Mouse (Mus musculus) CH12.LX (cell line): ENCODE measurements at regions not wholly inside any gene's neighbourhood (a gene's known extent, or its start where the extent isn't known, plus 50 kb on each side); places are given as distances from the start of the nearest gene placed in this dataset.

Experiments
- DNase-seq: peaks from one replicate; pipeline ENCODE4 v3.0.0-alpha.2; 2013; ENCODE audit errors: extremely low read depth
- H3K27ac ChIP-seq: 2 replicates; pipeline ENCODE4 v1.5.1; 2012; ENCODE audit warnings: low read depth, mild to moderate bottlenecking, control low read depth, moderate library complexity; ENCODE audit not compliant: insufficient read depth
- H3K27me3 ChIP-seq: replicated peaks from 2 replicates; pipeline ENCODE3; 2012; ENCODE audit warnings: inconsistent platforms
- H3K36me3 ChIP-seq, 2 experiments: replicated peaks in 1 of 2; 2 replicates each; pipeline versions ENCODE3 to v1.6.1; 2012; ENCODE audit warnings: inconsistent platforms in 1 of 2, low read length in 1 of 2, mild to moderate bottlenecking in 1 of 2, mixed read lengths in 1 of 2, moderate library complexity in 1 of 2; ENCODE audit not compliant: control insufficient read depth in 1 of 2, insufficient read depth in 1 of 2
- H3K4me1 ChIP-seq, 2 experiments: 2 replicates each; pipeline ENCODE4 v1.6.1; 2012; ENCODE audit warnings: inconsistent platforms in 1 of 2, moderate library complexity in 1 of 2; ENCODE audit not compliant: insufficient read depth in 2 of 2, control insufficient read depth in 1 of 2
- H3K4me2 ChIP-seq: 2 replicates; pipeline ENCODE4 v1.6.1; 2012; ENCODE audit warnings: low read depth, mild to moderate bottlenecking, control low read depth; ENCODE audit not compliant: poor library complexity, insufficient read depth, severe bottlenecking
- H3K4me3 ChIP-seq, 3 experiments: fragments of 150-350 bp in 1 of 3; sonication (generic) in 1 of 3; replicated peaks in 1 of 3; 2 replicates each; pipeline versions ENCODE3 to v1.5.1; 2011 to 2012; ENCODE audit warnings: low read depth in 2 of 3, low read length in 2 of 3, mild to moderate bottlenecking in 2 of 3, moderate library complexity in 2 of 3, control low read depth in 1 of 3, improper control_type of control experiment in 1 of 3, inconsistent platforms in 1 of 3, mixed read lengths in 1 of 3; ENCODE audit not compliant: poor library complexity in 1 of 3
- H3K79me2 ChIP-seq: replicated peaks from 2 replicates; pipeline ENCODE4 v1.6.1; 2012; ENCODE audit warnings: mild to moderate bottlenecking, moderate library complexity; ENCODE audit not compliant: control insufficient read depth, poor library complexity, insufficient read depth, severe bottlenecking; ENCODE audit errors: extremely low read depth
- H3K9ac ChIP-seq: 2 replicates; pipeline ENCODE4 v1.6.1; 2012; ENCODE audit warnings: low read depth, mild to moderate bottlenecking, control low read depth, moderate library complexity; ENCODE audit not compliant: insufficient read depth
- H3K9me3 ChIP-seq: replicated peaks from 2 replicates; pipeline ENCODE3; 2012; ENCODE audit warnings: low read length, inconsistent platforms, mixed read lengths
- BHLHE40 ChIP-seq: IDR thresholded peaks from 2 replicates; pipeline ENCODE4 v1.6.1; 2011; ENCODE audit warnings: mild to moderate bottlenecking, low read depth, low read length, improper control_type of control experiment
- CHD1 ChIP-seq: IDR thresholded peaks from 2 replicates; pipeline ENCODE4 v1.6.1; 2012; ENCODE audit warnings: low read depth, low read length, improper control_type of control experiment, inconsistent platforms
- ELF1 ChIP-seq: IDR thresholded peaks from 2 replicates; pipeline ENCODE4 v1.6.1; 2014; ENCODE audit warnings: low read depth, mild to moderate bottlenecking, inconsistent platforms, low read length, improper control_type of control experiment
- EP300 ChIP-seq: IDR thresholded peaks from 2 replicates; pipeline ENCODE4 v1.6.1; 2011; ENCODE audit warnings: low read length, improper control_type of control experiment
- HCFC1 ChIP-seq: IDR thresholded peaks from 2 replicates; pipeline ENCODE4 v1.6.1; 2012; ENCODE audit warnings: low read depth, mild to moderate bottlenecking, inconsistent platforms, low read length, improper control_type of control experiment
- IRF4 ChIP-seq: IDR thresholded peaks from 2 replicates; pipeline ENCODE4 v1.6.1; 2014; ENCODE audit warnings: low read depth, mild to moderate bottlenecking, inconsistent platforms, low read length, improper control_type of control experiment
- JUN ChIP-seq: IDR thresholded peaks from 2 replicates; pipeline ENCODE4 v1.6.1; 2011; ENCODE audit warnings: low read depth, mild to moderate bottlenecking, low read length, improper control_type of control experiment, moderate library complexity; ENCODE audit not compliant: insufficient read depth
- KAT2A ChIP-seq: IDR thresholded peaks from 2 replicates; pipeline ENCODE4 v1.6.1; 2012; ENCODE audit warnings: low read length, improper control_type of control experiment, inconsistent platforms; ENCODE audit not compliant: insufficient replicate concordance
- MAFK ChIP-seq: IDR thresholded peaks from 2 replicates; pipeline ENCODE4 v1.6.1; 2011; ENCODE audit warnings: low read length, improper control_type of control experiment; ENCODE audit not compliant: insufficient replicate concordance
- MAX ChIP-seq: IDR thresholded peaks from 2 replicates; pipeline ENCODE4 v1.6.1; 2011; ENCODE audit warnings: low read length, improper control_type of control experiment
- MEF2A ChIP-seq: IDR thresholded peaks from 2 replicates; pipeline ENCODE4 v1.6.1; 2014; ENCODE audit warnings: low read depth, mild to moderate bottlenecking, inconsistent platforms, low read length, improper control_type of control experiment, borderline replicate concordance
- MXI1 ChIP-seq: IDR thresholded peaks from 2 replicates; pipeline ENCODE4 v1.6.1; 2011; ENCODE audit warnings: mild to moderate bottlenecking, low read depth, low read length, improper control_type of control experiment
- MYC ChIP-seq: IDR thresholded peaks from 2 replicates; pipeline ENCODE4 v1.6.1; 2011; ENCODE audit warnings: low read depth, mild to moderate bottlenecking, improper control_type of control experiment, low read length
- NELFE ChIP-seq: IDR thresholded peaks from 2 replicates; pipeline ENCODE4 v1.6.1; 2011; ENCODE audit warnings: low read depth, low read length, improper control_type of control experiment
- NRF1 ChIP-seq: IDR thresholded peaks from 2 replicates; pipeline ENCODE4 v1.6.1; 2014; ENCODE audit warnings: low read depth, mild to moderate bottlenecking, inconsistent platforms, low read length, improper control_type of control experiment, moderate library complexity
- POLR2A ChIP-seq: IDR thresholded peaks from 2 replicates; pipeline ENCODE4 v1.6.1; 2011; ENCODE audit warnings: low read depth, mild to moderate bottlenecking, improper control_type of control experiment, low read length
- RAD21 ChIP-seq: IDR thresholded peaks from 2 replicates; pipeline ENCODE4 v1.6.1; 2011; ENCODE audit warnings: low read depth, mild to moderate bottlenecking, low read length, improper control_type of control experiment, moderate library complexity
- SIN3A ChIP-seq: IDR thresholded peaks from 2 replicates; pipeline ENCODE4 v1.6.1; 2012; ENCODE audit warnings: low read length, improper control_type of control experiment, inconsistent platforms
- SMC3 ChIP-seq: IDR thresholded peaks from 2 replicates; pipeline ENCODE4 v1.6.1; 2011; ENCODE audit warnings: low read depth, low read length, improper control_type of control experiment
- TBP ChIP-seq: conservative IDR thresholded peaks from 2 replicates; pipeline ENCODE4 v1.6.1; 2011; ENCODE audit warnings: low read depth, low read length, improper control_type of control experiment
- TCF12 ChIP-seq: IDR thresholded peaks from 2 replicates; pipeline ENCODE4 v1.6.1; 2014; ENCODE audit warnings: low read depth, mild to moderate bottlenecking, inconsistent platforms, low read length, improper control_type of control experiment
- USF1 ChIP-seq: IDR thresholded peaks from 2 replicates; pipeline ENCODE4 v1.6.1; 2014; ENCODE audit warnings: low read depth, mild to moderate bottlenecking, inconsistent platforms, low read length, improper control_type of control experiment
- USF2 ChIP-seq: conservative IDR thresholded peaks from 2 replicates; pipeline ENCODE4 v1.6.1; 2011; ENCODE audit warnings: low read depth, low read length, improper control_type of control experiment
- ZC3H11A ChIP-seq: IDR thresholded peaks from 2 replicates; pipeline ENCODE4 v1.6.1; 2012; ENCODE audit warnings: low read depth, mild to moderate bottlenecking, inconsistent platforms, low read length, improper control_type of control experiment
- ZKSCAN1 ChIP-seq: IDR thresholded peaks from 2 replicates; pipeline ENCODE4 v1.6.1; 2012; ENCODE audit warnings: low read depth, inconsistent platforms, low read length, improper control_type of control experiment, borderline replicate concordance
- ZMIZ1 ChIP-seq: IDR thresholded peaks from 2 replicates; pipeline ENCODE4 v1.6.1; 2012; ENCODE audit warnings: low read depth, mild to moderate bottlenecking, inconsistent platforms, low read length, improper control_type of control experiment
- ZNF384 ChIP-seq: IDR thresholded peaks from 2 replicates; pipeline ENCODE4 v1.6.1; 2012; ENCODE audit warnings: low read depth, low read length, improper control_type of control experiment, inconsistent platforms
- dilution Hi-C: fragments of 300-500 bp; cut with MboI; formaldehyde crosslinking; loops from 2 replicates; pipeline ENCODE4 v1.14.3; 2020; ENCODE audit warnings: low sequenced_read_pairs; ENCODE audit not compliant: extremely low pct_unique_long_range_greater_than_20kb, extremely low pct_ligation_motif_present
- in situ Hi-C: fragments of 300-500 bp; cut with MboI; formaldehyde crosslinking; loops from 3 replicates; pipeline ENCODE4 v1.14.3; 2019; ENCODE audit warnings: low sequenced_read_pairs, low pct_ligation_motif_present, low pct_unique_long_range_greater_than_20kb, mixed read lengths

DNA sequence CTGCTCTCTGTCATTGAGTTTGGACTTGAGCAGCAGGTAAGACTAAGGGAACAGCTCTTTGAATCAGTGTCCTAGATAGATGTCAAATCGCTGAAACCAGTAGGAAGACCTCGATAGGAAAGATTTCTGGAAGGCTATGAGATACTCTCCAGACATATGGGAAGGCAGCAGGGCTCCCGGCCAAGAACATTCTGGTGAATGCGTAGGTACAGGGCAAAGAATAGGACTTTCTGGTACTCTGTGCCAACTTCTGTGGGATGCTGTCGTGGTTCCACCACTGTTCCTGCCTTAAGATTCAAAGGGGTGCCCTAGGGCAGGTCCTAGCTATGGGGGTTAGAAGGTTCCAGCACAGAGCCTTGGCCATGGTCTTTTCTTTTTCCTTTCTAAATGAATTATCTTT, 138.5 kb upstream of the Bcor start:
- DNase-seq = no peak
- TF ChIP-seq ZC3H11A (no peak), EP300 (no peak), NELFE (no peak), POLR2A (no peak), SIN3A (no peak), ELF1 (no peak), ZNF384 (no peak), TCF12 (no peak), ZKSCAN1 (no peak), HCFC1 (no peak), BHLHE40 (no peak), JUN (no peak), USF2 (no peak), USF1 (no peak), MXI1 (no peak), MAFK (no peak), IRF4 (no peak), NRF1 (no peak)
- TF ChIP-seq, all 38 proteins: peak for 0
- dilution Hi-C loops (no loop called here), in situ Hi-C loops (no loop called here)
- H3K4me2 ChIP-seq = no peak overlapping the region
- no peak overlapping the region for H3K9ac ChIP-seq
- no peaks in the 10 kb centered on the region for H3K79me2 ChIP-seq
- H3K27me3 ChIP-seq = no peaks in the 10 kb centered on the region
- no peaks in the 10 kb centered on the region for H3K9me3 ChIP-seq
- no peak overlapping the region for H3K27ac ChIP-seq
- no peaks in the 10 kb centered on the region for H3K36me3 ChIP-seq
- H3K4me3 ChIP-seq = no peak overlapping the region
- no peaks in the 10 kb centered on the region for H3K4me1 ChIP-seq

DNA sequence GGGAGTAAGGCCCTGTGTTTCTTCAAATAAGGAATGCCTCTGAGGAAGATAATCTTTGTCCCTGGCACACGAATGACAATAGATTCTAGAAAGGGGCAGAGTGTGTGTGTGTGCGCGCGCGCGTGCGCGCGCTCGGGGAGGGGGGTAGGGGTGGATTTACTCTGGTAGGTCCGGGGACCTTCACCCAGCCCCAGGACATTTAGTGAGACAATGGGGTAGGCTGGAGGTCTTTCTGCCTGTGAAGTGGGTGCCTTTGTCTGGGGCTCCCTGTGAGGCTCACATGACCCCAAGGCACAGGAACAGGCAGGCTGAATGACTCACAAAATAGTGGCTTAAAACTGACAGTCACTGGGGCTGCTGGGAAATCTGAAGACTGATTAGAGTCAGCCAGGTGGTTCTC, 139.1 kb upstream of the Bcor start:
- dilution Hi-C loops = no loop called here
- TF ChIP-seq MEF2A (no peak), SMC3 (no peak), TBP (no peak), MAX (no peak), ZC3H11A (no peak), KAT2A (no peak), EP300 (no peak), NELFE (no peak), POLR2A (no peak), ELF1 (no peak), HCFC1 (no peak), RAD21 (no peak), ZMIZ1 (no peak), NRF1 (no peak), MYC (no peak), CHD1 (no peak)
- H3K27me3 ChIP-seq = no peaks in the 10 kb centered on the region
- DNase-seq = no peak
- H3K36me3 ChIP-seq = no peaks in the 10 kb centered on the region
- H3K27ac ChIP-seq = no peak overlapping the region
- H3K4me1 ChIP-seq = no peaks in the 10 kb centered on the region
- no peak overlapping the region for H3K4me3 ChIP-seq
- H3K79me2 ChIP-seq = no peaks in the 10 kb centered on the region
- no peak overlapping the region for H3K4me2 ChIP-seq
- H3K9ac ChIP-seq = no peak overlapping the region
- in situ Hi-C loops = no loop called here
- no peaks in the 10 kb centered on the region for H3K9me3 ChIP-seq
